Mouse (Mus musculus) erythroblast, embryonic 14.5 days (primary cell): ENCODE measurements around the gene Gm8871. TPM values are rescaled to one million over a fixed set of nuclear protein-coding genes. Genes with fewer than 3 reads are reported as not detected.
"Not testable (repeated sequence)": the region's sequence is repeated elsewhere in the genome, so short reads cannot be mapped to it uniquely, and the experiment has no call there.

ENCODE experiments used
- H3K27me3 ChIP-seq: 2 replicates; pipeline ENCODE4 v1.6.1; 2012; ENCODE audit warnings: inconsistent platforms; ENCODE audit not compliant: control insufficient read depth
- H3K36me3 ChIP-seq: 2 replicates; pipeline ENCODE4 v1.6.1; 2012; ENCODE audit warnings: mild to moderate bottlenecking, inconsistent platforms; ENCODE audit not compliant: control insufficient read depth
- H3K4me1 ChIP-seq: 2 replicates; pipeline ENCODE4 v1.6.1; 2012; ENCODE audit warnings: inconsistent platforms; ENCODE audit not compliant: control insufficient read depth
- H3K4me3 ChIP-seq: replicated peaks from 2 replicates; pipeline ENCODE3; 2012; ENCODE audit warnings: moderate library complexity, mild to moderate bottlenecking, inconsistent platforms
- H3K9me3 ChIP-seq: 2 replicates; pipeline ENCODE4 v1.6.1; 2012; ENCODE audit warnings: low read length, inconsistent platforms, mixed read lengths; ENCODE audit not compliant: control insufficient read depth
- polyA plus RNA-seq: library from polyadenylated mRNA; stranded (reverse); fragments of >175 nt; gene quantifications from 2 replicates; pipeline ENCODE4 v1.2.3, GENCODE M21; 2012

Gene Gm8871
- polyA plus RNA-seq = not detected in 2 replicates

DNA sequence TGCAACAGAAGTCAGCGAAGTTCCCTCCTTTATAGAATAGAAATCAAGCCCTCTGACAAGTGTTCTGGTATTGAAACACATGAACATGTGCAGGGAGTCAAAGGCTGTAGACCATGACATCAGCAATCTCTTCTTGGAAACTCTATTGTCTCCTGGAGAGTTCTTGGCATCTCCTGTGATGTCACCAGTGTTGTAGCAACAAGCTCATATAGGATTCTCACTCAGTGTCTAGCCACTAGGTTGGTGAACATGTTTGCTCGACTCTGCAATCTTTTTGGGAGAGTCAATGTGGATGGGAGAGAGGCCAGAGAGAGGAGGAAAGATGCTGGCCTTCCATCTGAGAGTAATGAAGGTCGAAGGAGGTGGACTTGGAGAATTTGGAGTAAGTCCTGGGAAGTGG is at the start of gene Gm8871, which contains the start of gene Gm8857:
Gm8871 (plus strand) TSS at position 301 of the 400 bp plus-strand sequence.
Gm8857 (plus strand) TSS at position 303 of the 400 bp plus-strand sequence.
- not testable (repeated sequence) for H3K9me3 ChIP-seq, H3K4me3 ChIP-seq, H3K4me1 ChIP-seq, H3K27me3 ChIP-seq, H3K36me3 ChIP-seq

DNA sequence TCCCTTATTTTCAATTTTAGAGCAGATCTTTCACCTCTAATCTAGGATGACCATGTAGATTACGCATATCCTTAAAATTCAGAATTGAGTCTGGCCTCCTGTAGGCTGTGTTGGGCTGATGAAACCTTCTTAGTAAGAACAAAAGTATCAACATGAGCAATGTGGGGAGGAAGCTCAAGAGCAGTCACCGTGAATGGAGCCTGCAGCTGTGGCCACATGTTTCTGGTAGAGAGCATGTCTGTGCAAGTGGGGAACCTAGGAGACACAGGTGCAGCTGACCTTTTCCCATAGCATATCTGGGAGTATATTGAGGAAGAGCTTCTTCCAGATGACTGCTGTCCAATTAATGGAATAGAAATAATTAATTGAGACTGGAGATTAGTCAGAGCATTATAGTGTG is 5.9 kb downstream of the Gm8871 start:
- not testable (repeated sequence) for H3K4me3 ChIP-seq, H3K9me3 ChIP-seq, H3K4me1 ChIP-seq, H3K27me3 ChIP-seq, H3K36me3 ChIP-seq

DNA sequence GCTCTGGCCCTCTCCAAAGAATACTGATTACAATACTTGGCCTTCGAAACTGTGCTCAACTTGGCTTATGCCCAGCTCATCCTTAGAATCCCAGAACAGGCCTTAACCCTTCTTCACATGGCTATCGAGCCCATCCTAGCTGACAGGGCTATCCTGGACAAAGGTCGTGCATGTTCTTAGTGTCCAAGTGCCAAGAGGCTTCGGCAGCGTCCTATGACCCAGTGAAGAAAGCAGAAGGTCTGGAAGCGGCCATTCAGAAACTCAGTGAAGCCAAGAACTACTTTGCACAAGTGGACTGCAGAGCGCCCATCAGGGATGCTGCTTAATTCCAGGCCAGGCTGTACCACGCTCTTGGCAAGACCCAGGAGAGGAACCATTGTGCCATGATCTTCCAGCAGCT is 10.5 kb downstream of the Gm8871 start:
- not testable (repeated sequence) for H3K36me3 ChIP-seq, H3K4me1 ChIP-seq, H3K9me3 ChIP-seq, H3K27me3 ChIP-seq, H3K4me3 ChIP-seq

Other genes with a start within 250 kb of the Gm8871 start
- gene Gm8857, start within 50 bp of the Gm8871 start, polyA plus RNA-seq = not detected in 2 replicates
- not detected in 2 replicates for gene Gm8879, start 179.8 kb downstream of the Gm8871 start, polyA plus RNA-seq
- not detected in 2 replicates for gene Gm5861, start 235.3 kb downstream of the Gm8871 start, polyA plus RNA-seq